Mouse (Mus musculus): ENCODE data around the gene Sp6. TPM values are rescaled to one million over a fixed set of nuclear protein-coding genes. Genes with fewer than 3 reads are reported as not detected.

Sp6 gene
- total RNA-seq, 1 experiment: 5.0 TPM

DNA sequence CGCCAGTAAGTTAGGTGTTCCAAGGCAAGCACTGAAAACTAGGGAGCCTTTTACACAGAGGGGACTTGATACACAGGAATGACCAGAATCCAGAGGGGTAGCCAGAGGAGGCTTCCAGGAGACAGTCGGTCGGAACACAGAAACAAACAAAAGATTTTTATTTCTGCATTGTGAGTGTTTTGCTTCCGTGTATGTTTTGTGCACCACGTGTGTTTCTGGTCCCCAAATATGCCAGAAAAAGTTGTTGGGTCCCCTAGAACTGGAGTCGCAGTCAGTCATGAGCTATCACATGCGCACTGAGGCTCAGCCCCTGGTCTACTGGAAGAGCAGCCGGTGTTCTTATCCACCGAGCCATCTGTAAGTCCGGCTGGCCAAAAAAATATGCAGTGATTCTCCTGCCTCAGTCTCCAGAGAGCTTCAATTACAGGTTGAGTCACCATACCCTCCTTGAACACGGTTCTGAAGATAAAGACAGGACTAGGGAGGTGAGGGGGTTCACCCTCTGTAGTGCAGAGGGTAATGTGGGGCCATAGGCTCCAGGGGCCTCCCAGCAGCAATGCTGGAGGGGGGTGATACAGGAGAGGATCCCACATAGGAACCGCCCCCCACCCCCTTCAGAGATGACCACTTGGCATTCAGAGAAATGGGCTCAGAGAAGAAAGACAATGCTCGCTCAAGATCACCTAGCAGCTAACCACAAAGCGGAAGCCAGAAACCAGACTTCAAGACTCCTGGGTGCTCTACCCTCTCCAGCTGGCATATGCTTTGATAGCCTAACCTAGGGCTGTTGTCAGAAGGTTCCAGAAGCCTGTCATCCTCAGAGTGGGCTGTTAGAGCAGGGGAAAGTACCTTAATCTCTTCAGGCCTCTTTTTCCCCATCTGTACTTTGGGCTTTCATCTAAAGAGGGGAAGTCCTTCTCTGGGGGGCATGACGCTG is 17.1 kb upstream of the Sp6 start:
- no peak overlapping the region for H3K9ac ChIP-seq (ENCODE audit: insufficient read depth, low read depth, low read length, poor library complexity, severe bottlenecking)
- no peaks in the 10 kb centered on the region for H3K36me3 ChIP-seq (ENCODE audit: control insufficient read depth, insufficient read depth, low read length, poor library complexity, severe bottlenecking)
- H3K27ac ChIP-seq (ENCODE audit: insufficient read depth, low read depth, low read length, poor library complexity, severe bottlenecking): no peak overlapping the region
- peaks cover 6 to 16% of the 10 kb centered on the region in 2 experiments for H3K4me1 ChIP-seq (ENCODE audit: control insufficient read depth in 2 of 2, insufficient read depth in 2 of 2, low read length in 2 of 2, poor library complexity in 1 of 2)
- no peak overlapping the region for H3K4me3 ChIP-seq (ENCODE audit: insufficient read depth in 1 of 2, low read depth in 1 of 2, low read length in 2 of 2, poor library complexity in 1 of 2, severe bottlenecking in 1 of 2)
- DNase-seq (ENCODE audit: low read depth, low spot score): no peak
- no peaks in the 10 kb centered on the region for H3K9me3 ChIP-seq (ENCODE audit: control insufficient read depth, insufficient read depth, low read depth, low read length)
- TF ChIP-seq CHD2 (IDR thresholded peaks at IDR 0.05; ENCODE audit: low read depth, low read length) (no peak), ZNF384 (IDR thresholded peaks at IDR 0.05; ENCODE audit: low read depth, low read length) (no peak), MAFK (IDR thresholded peaks at IDR 0.05; ENCODE audit: insufficient read depth, low read depth, low read length) (no peak), ZC3H11A (IDR thresholded peaks at IDR 0.05; ENCODE audit: borderline replicate concordance, low read depth, low read length) (no peak), HCFC1 (IDR thresholded peaks at IDR 0.05; ENCODE audit: borderline replicate concordance, insufficient read depth, low read length) (no peak)
- in situ Hi-C loops (cut with MboI; ENCODE audit: low sequenced_read_pairs in 2 of 2, unreplicated experiment in 2 of 2): no loop called here

DNA sequence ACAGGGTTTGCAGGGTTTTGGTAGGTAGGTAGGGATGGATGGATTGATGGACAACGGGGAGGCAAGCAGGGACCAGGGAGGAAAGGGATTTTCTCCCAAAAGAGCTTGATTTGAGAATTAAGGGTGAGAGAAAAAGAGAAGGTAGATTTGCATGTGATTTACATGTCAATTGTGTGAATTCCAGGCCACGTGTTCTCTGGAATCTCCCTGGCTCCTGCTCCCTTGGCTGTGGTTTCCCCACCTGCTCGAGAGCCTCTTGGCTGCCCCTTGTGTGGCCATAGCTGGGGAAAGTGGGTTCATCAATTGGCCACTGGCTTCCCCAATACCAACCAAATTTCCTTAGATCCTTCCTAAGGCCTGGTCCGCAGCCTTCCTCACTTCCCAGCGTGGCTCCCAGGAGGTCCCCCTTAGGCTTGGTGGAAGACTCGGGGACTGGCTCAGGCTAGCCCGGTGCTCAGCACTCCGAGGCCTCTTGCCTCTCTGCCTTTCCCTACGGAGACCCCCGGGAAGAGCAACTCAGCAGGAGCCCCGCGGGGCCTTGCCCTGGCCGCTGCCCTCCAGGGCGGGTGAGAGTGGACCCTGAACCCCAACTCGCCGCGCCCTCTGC is 16.3 kb upstream of the Sp6 start:
- no peak for DNase-seq (ENCODE audit: low read depth, low spot score)
- in situ Hi-C loops (cut with MboI; ENCODE audit: low sequenced_read_pairs in 2 of 2, unreplicated experiment in 2 of 2): no loop called here
- H3K9me3 ChIP-seq (ENCODE audit: control insufficient read depth, insufficient read depth, low read depth, low read length): no peaks in the 10 kb centered on the region
- peak overlapping the region; percentile 53 for H3K9ac ChIP-seq (ENCODE audit: insufficient read depth, low read depth, low read length, poor library complexity, severe bottlenecking)
- H3K27ac ChIP-seq (ENCODE audit: insufficient read depth, low read depth, low read length, poor library complexity, severe bottlenecking): no peak overlapping the region
- H3K4me1 ChIP-seq (ENCODE audit: control insufficient read depth in 2 of 2, insufficient read depth in 2 of 2, low read length in 2 of 2, poor library complexity in 1 of 2): peaks cover 6 to 16% of the 10 kb centered on the region in 2 experiments
- H3K4me3 ChIP-seq (ENCODE audit: insufficient read depth in 1 of 2, low read depth in 1 of 2, low read length in 2 of 2, poor library complexity in 1 of 2, severe bottlenecking in 1 of 2): peak overlapping the region; percentile 39 to 53
- no peak for TF ChIP-seq CHD2 (IDR thresholded peaks at IDR 0.05; ENCODE audit: low read depth, low read length)
- TF ChIP-seq ZC3H11A (IDR thresholded peaks at IDR 0.05; ENCODE audit: borderline replicate concordance, low read depth, low read length): no peak
- no peak for TF ChIP-seq HCFC1 (IDR thresholded peaks at IDR 0.05; ENCODE audit: borderline replicate concordance, insufficient read depth, low read length)
- no peak for TF ChIP-seq MAFK (IDR thresholded peaks at IDR 0.05; ENCODE audit: insufficient read depth, low read depth, low read length)
- no peak for TF ChIP-seq ZNF384 (IDR thresholded peaks at IDR 0.05; ENCODE audit: low read depth, low read length)
- no peaks in the 10 kb centered on the region for H3K36me3 ChIP-seq (ENCODE audit: control insufficient read depth, insufficient read depth, low read length, poor library complexity, severe bottlenecking)

DNA sequence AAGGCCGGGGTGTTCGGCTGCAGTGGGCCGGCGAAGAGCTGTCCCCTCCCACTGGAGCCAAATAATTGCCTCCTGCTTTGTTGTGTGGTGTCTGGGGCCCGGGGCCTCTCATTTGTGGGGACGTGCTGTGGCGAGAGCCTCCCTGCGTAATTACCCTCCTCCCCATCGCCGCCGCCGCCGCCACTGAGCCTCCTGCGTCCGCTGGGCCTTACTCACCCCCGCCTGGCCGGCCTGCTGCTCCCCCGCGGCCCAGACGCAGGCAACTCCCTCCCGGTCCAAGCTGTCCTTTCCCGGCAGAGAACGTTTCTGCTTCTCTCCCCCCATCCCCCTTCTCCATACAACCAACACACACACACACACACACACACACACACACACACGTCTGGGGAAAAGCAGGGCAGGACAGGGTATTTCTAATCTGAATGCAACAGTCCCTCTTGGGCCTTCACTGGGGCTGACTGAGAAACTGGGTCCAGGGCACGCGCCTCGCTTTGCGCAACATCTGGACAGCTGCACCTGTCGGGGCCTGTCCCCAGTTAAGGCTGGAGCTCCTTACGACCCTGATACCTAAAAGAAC is 15.7 kb upstream of the Sp6 start:
- DNase-seq (ENCODE audit: low read depth, low spot score): no peak
- no peaks in the 10 kb centered on the region for H3K36me3 ChIP-seq (ENCODE audit: control insufficient read depth, insufficient read depth, low read length, poor library complexity, severe bottlenecking)
- H3K9me3 ChIP-seq (ENCODE audit: control insufficient read depth, insufficient read depth, low read depth, low read length): no peaks in the 10 kb centered on the region
- peaks cover 6 to 16% of the 10 kb centered on the region in 2 experiments for H3K4me1 ChIP-seq (ENCODE audit: control insufficient read depth in 2 of 2, insufficient read depth in 2 of 2, low read length in 2 of 2, poor library complexity in 1 of 2)
- peak overlapping the region; percentile 39 to 53 for H3K4me3 ChIP-seq (ENCODE audit: insufficient read depth in 1 of 2, low read depth in 1 of 2, low read length in 2 of 2, poor library complexity in 1 of 2, severe bottlenecking in 1 of 2)
- in situ Hi-C loops (cut with MboI; ENCODE audit: low sequenced_read_pairs in 2 of 2, unreplicated experiment in 2 of 2): no loop called here
- no peak overlapping the region for H3K27ac ChIP-seq (ENCODE audit: insufficient read depth, low read depth, low read length, poor library complexity, severe bottlenecking)
- no peak for TF ChIP-seq ZNF384 (IDR thresholded peaks at IDR 0.05; ENCODE audit: low read depth, low read length)
- no peak for TF ChIP-seq ZC3H11A (IDR thresholded peaks at IDR 0.05; ENCODE audit: borderline replicate concordance, low read depth, low read length)
- TF ChIP-seq MAFK (IDR thresholded peaks at IDR 0.05; ENCODE audit: insufficient read depth, low read depth, low read length): no peak
- peak overlapping the region; percentile 53 for H3K9ac ChIP-seq (ENCODE audit: insufficient read depth, low read depth, low read length, poor library complexity, severe bottlenecking)

- peaks cover 5 to 7% of the 10 kb centered on the region in 2 experiments for H3K4me1 ChIP-seq (ENCODE audit: control insufficient read depth in 2 of 2, insufficient read depth in 2 of 2, low read length in 2 of 2, poor library complexity in 1 of 2)
- H3K27ac ChIP-seq (ENCODE audit: insufficient read depth, low read depth, low read length, poor library complexity, severe bottlenecking): no peak overlapping the region
- no peaks in the 10 kb centered on the region for H3K9me3 ChIP-seq (ENCODE audit: control insufficient read depth, insufficient read depth, low read depth, low read length)
- H3K36me3 ChIP-seq (ENCODE audit: control insufficient read depth, insufficient read depth, low read length, poor library complexity, severe bottlenecking): no peaks in the 10 kb centered on the region
- no peak overlapping the region for H3K4me3 ChIP-seq (ENCODE audit: insufficient read depth in 1 of 2, low read depth in 1 of 2, low read length in 2 of 2, poor library complexity in 1 of 2, severe bottlenecking in 1 of 2)
- no peak overlapping the region for H3K9ac ChIP-seq (ENCODE audit: insufficient read depth, low read depth, low read length, poor library complexity, severe bottlenecking)
- no peak for DNase-seq (ENCODE audit: low read depth, low spot score)
- TF ChIP-seq MAFK (IDR thresholded peaks at IDR 0.05; ENCODE audit: insufficient read depth, low read depth, low read length): no peak
- TF ChIP-seq CHD2 (IDR thresholded peaks at IDR 0.05; ENCODE audit: low read depth, low read length): no peak
- no peak for TF ChIP-seq ZC3H11A (IDR thresholded peaks at IDR 0.05; ENCODE audit: borderline replicate concordance, low read depth, low read length)
- no peak for TF ChIP-seq HCFC1 (IDR thresholded peaks at IDR 0.05; ENCODE audit: borderline replicate concordance, insufficient read depth, low read length)
- no peak for TF ChIP-seq ZNF384 (IDR thresholded peaks at IDR 0.05; ENCODE audit: low read depth, low read length)
- in situ Hi-C loops (cut with MboI; ENCODE audit: low sequenced_read_pairs in 2 of 2, unreplicated experiment in 2 of 2): no loop called here
Measured at GRCm38 (mm10) chr11:97003170-97003569, 10.0 kb upstream of the Sp6 start.
